Mouse (Mus musculus): ENCODE results near the gene Tdg.

Tdg gene

DNA sequence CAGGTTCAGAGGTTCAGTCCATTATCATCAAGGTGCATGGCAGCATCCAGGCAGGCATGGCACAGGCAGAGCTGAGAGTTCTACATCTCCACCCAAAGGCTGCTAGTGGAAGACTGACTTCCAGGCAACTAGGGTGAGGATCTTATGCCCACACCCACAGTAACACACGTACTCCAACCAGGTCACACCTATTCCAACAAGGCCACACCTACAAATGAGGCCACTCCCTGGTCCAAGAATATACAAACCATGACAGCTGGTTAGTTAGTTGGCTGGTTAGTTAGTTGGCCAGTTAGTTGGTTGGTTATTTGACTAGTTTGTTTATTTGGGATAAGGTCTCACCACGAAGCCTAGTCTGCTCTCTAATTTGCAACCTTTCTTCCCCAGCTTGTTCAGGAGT lies 33.7 kb downstream of the Tdg start:
- DNase-seq (ENCODE audit: low spot score) = no peak

DNA sequence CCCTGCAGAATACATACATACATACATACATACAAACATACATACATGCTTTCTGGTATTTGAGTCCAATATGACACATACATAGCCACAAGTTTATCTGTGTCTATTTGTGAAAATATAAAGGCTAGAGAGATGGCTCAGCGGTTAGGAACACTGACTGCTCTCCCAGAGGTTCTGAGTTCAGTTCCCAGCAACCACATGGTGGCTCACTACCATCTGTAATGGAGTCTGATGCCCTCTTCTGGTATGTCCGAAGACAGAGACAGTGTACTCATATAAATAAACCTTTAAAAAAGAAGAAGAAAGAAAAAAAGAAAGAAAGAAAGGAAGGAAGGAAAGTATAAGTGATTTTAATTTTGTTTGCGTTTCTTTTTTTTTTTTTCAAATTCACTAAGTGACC lies 36.3 kb downstream of the Tdg start:
- DNase-seq (ENCODE audit: low spot score) = no peak

DNA sequence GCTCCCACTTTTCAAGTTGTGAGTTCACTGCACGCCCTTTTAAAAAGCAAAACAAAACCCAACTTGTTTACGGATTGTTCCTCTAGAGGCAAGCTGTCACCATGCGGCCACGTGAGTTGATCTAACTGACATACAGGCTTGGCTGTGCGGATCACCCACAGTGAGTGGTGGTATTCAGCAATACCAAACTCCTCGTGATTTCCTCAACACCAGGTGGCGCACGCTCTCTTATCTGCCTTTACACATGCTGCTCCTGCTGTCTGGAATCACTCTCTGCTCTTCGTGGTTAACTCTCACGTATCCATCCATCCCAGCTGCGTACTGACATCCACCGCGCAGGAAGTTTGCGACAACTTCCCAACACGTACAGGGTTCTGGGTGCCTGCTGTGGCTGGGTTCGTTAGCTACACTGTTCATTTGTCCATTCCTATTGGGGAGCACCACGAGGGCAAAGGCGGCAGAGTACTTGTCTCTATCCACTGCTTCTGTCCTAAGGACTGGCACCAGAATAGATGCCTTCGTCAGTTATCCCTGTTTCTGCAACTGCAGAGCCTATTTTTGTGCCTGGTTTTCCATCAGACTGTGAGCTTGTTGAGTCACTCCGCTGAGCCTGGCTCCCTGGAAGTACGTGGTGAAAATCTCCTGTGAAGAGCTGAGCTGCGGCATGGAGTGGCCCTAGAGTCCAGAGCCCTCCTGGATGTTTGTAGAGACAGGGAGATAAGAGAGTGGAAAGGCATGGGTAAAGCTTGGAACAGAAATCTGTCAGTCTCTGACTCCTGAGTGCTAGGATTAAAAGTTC lies 37.0 kb downstream of the Tdg start:
- DNase-seq (ENCODE audit: low spot score) = peak; percentile 92

DNA sequence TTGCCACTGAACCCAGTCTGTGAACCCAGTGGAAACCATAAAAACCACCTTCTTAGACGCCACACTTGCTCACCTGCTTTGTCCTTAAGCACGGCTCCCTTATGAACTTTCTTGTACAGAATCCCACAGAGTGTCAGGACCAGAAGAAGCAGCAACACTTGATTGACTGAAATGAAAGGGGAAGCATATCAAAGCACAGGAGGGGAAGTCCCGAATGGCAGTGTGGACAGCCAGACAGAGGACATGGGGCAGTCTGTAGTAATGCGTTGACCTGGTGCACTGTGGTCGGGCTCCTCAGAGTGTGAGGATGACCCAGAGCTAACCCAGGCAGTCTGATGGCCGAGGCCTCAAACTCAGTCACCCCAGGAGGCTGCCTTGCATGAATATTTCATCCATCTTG lies 40.6 kb downstream of the Tdg start:
- no peak for DNase-seq (ENCODE audit: low spot score)

- DNase-seq (ENCODE audit: low spot score) = peak; percentile 59
These were observed 47.3 kb downstream of the Tdg start for GRCm38 (mm10) chr10:82676949-82677348.

DNA sequence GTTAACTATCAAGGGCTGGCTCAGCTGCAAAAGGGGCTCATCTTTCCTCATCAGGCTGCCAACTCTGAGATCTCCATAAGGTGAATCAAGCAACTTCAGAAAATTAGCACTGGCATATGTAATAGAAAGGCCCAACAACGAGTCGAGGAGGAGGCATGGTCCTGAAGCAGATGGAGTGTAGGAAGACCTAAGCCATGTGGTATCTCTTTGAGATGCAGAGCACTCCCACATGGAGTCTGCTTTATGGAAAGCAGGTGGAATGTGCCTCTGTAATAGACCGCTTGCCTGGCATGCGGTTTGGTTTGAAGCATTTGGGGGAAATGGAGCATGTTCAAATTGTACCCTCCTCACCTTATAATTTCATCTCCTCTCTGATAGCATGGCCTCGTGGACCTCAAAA lies 51.1 kb downstream of the Tdg start:
- peak; percentile 75 for DNase-seq (ENCODE audit: low spot score)

DNA sequence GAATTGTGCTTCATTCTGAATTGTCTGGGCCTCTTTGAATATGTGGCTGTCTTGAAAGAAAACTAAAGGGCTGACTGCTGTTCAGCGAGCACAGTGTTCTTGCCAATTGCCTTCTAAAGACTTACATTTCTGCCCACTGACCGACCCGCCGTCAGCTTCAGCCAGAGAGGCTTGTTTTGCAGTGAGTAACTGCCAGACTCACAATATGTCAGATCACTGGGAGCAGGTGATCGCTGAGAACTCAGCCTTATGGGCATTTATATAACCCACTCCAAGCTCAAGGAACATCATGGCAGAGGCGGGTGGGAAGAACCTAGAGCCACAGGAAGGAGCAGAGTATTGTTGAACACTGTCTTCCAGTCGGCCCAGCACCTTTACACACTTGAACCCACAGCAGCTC lies 52.0 kb downstream of the Tdg start:
- no peak for DNase-seq (ENCODE audit: low spot score)

GRCm38 (mm10) chr10:82685440-82685839 lies 55.8 kb downstream of the Tdg start:
- no peak for DNase-seq (ENCODE audit: low spot score)

DNA sequence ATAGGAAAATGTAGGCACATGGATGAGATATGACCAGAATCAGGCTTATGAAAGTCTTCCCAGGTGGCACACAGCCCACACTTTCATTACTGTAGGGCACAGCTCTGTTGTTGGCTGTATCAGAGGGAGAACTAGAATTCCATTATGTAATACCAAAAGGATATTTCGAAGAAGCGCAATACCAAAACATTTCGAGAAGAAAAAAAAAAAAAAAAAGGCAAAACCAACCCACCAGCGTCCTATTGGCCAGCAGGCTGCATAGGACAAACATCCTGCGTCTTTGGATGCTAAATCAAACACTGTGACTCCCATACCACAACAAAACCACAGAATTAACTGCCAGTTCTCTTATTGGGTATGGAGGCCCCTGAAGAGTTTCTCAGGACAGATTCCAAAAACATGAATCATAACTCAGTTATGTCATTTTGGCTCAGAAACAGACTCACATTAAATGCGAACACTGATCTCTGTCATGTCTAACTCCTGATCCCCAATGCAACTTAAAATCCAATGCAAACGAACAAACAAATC lies 60.1 kb downstream of the Tdg start:
- DNase-seq (ENCODE audit: low spot score) = peak; percentile 52

DNA sequence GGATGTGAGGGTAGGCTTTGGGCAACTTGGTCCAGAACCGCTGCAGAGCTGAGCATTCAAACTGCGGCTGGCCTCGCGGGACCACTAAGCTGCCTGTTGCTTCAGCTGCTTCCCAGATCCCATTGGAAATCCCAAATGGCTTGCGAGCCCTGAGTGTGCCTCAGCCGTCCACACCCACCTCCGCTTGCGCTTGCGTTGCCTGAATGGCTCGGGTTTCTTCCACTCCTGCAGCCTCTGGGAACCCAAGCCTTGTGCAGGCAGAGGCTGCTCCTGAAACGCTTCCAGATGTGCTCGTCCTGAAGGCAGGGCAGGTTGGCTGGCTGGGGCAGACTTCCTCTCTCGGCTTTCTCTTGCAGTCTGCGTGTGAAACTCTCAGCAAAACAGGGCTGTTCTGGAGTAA lies 60.9 kb downstream of the Tdg start, which contains the start of gene Glt8d2:
Glt8d2 (minus strand) TSS at position 157 of the 400 bp plus-strand sequence.
- peak; percentile 48 for DNase-seq (ENCODE audit: low spot score)

DNA sequence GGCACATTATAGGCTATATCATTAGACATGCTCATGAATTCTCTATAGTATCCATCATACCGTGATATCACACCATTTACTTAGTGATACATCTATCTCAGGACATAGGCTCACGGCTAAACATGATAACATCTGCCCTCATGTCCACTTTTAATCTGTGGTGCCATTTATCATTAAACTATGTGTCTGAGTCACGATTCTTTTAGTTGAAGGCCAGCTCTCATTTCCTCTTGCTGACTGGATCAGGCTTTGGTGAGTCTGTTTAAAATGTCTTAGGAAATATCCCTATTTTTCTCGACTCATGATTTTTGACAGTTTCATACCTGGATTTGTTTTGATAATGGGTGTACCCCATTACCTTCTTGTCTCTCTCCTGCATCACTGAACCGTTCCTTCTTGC lies 66.3 kb downstream of the Tdg start, which contains the start of gene Hcfc2:
Hcfc2 (plus strand) TSS at position 205 of the 400 bp plus-strand sequence.
- DNase-seq (ENCODE audit: low spot score) = no peak

- no peak for DNase-seq (ENCODE audit: low spot score)
These were observed 66.9 kb downstream of the Tdg start for GRCm38 (mm10) chr10:82696453-82697079.

GRCm38 (mm10) chr10:82697305-82697898 lies 67.8 kb downstream of the Tdg start:
- DNase-seq (ENCODE audit: low spot score) = no peak

DNA sequence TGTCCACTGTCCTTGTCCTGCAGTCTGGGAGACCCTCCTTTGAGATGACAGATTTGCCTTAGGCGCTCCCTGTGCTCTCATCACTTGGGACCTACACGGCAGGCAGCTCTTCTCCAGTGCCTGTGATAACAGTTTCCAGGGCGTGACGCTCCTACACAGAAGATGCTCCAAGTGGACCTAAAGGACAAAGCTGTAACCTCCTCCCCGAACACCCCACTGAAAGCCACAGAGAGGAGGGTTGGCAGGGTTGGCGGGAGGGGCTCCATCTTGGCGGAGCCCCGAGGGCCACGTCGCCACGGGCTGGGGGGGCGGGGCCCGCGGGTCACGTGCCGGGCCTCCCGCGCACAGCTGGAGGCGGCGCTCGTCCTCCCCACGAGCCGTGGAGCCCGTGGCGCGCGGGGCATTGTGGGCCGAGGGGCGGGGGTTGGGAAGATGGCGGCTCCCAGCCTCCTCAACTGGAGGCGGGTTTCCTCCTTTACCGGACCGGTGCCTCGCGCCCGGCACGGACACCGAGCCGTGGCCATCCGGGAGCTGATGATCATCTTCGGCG lies 69.2 kb downstream of the Tdg start:
- DNase-seq (ENCODE audit: low spot score) = peak; percentile 85

DNA sequence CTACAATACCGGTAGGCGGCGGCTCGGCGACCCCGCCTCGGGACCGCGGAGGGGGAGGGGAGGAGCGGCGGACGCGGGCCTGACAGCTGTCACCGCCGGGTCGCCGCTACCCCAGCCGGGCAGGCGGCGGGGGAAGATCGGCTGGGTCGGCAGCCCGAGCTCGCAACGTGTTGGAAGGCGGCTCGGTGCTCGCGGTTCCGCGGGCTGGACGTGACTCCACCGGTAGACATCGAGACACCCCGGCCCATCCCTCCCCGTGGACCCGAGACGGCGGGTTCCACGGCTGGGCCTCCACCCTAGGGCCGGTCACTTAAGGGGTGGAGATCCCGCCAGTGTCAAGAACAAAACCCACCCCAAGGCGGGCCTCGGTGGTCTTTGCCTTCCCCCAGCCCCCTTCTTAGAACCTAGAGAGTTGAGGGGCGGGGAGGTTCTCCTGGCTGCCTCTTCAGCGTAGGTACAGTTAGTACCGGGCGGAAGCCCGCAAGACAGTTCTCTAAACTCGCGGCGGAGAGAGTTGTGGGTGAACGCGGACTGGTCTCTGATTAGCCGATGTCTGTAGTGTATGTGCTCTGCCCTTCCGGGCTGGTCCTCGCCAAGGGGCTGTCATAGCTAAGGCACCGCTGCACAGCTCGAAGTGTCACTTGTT lies 69.8 kb downstream of the Tdg start:
- DNase-seq (ENCODE audit: low spot score) = no peak
